In genomic region chr17:36272643-36273366, GRCm38 (mm10) we compare ENCODE assay signal across 9 mouse cellular contexts. TPM values are rescaled to one million over a fixed set of nuclear protein-coding genes. Genes with fewer than 3 reads are reported as not detected.
DNase-seq lines count a peak whose midpoint lies in the region; ATAC-seq and TF ChIP-seq lines count a peak whose summit lies in the region.
"Had no signal": no experiment of that assay in that cellular context is flagged by ENCODE, and none has a peak within 500 bp of the region (broad histone marks: within the 10 kb centered on the region; RNA-seq: fewer than 3 reads in every experiment).

No protein-coding gene starts in this region.

- WGBS in heart, embryonic 14.5 days = 81% methylated on average over 9 of the region's 9 CpGs
- WGBS in hindbrain, embryonic 11.5 days = 78% methylated on average over 9 of the region's 9 CpGs
- 88% methylated on average over 9 of the region's 9 CpGs for WGBS in midbrain, embryonic 11.5 days

- H3K79me2 ChIP-seq in MEL (ENCODE audit: control insufficient read depth, insufficient read depth, low read length, poor library complexity) = peaks cover 45% of the 10 kb centered on the region

- TF ChIP-seq EP300 in MEL (IDR thresholded peaks at IDR 0.05; ENCODE audit: low read depth in 1 of 2, low read length in 2 of 2) = no peak

- H3K27me3 ChIP-seq in heart, embryonic 14.5 days (ENCODE audit: control insufficient read depth, insufficient read depth, low read length) = no peaks in the 10 kb centered on the region
- no peaks in the 10 kb centered on the region for H3K27me3 ChIP-seq in MEL (ENCODE audit: control insufficient read depth in 1 of 2, insufficient read depth in 2 of 2, low read length in 2 of 2)
- H3K27me3 ChIP-seq in hindbrain, embryonic 11.5 days (ENCODE audit: control insufficient read depth, insufficient read depth, low read length) = no peaks in the 10 kb centered on the region
- no peaks in the 10 kb centered on the region for H3K27me3 ChIP-seq in midbrain, embryonic 11.5 days (ENCODE audit: control insufficient read depth, insufficient read depth, low read length)

- H3K9ac ChIP-seq in heart, embryonic 14.5 days (ENCODE audit: low read length) = peak overlapping the region; percentile 95
- peak overlapping the region; percentile 94 for H3K9ac ChIP-seq in MEL (ENCODE audit: control insufficient read depth, low read depth, low read length, poor library complexity, severe bottlenecking)
- H3K9ac ChIP-seq in hindbrain, embryonic 11.5 days (ENCODE audit: low read depth, low read length) = peak overlapping the region; percentile 96; the same call in 1 of the 2 replicates
- peak overlapping the region; percentile 79; the same call in 1 of the 2 replicates for H3K9ac ChIP-seq in midbrain, embryonic 11.5 days (ENCODE audit: low read length)

- peak overlapping the region; percentile 81 for H3K4me2 ChIP-seq in heart, embryonic 14.5 days (ENCODE audit: low read length)
- peak overlapping the region; percentile 69 for H3K4me2 ChIP-seq in hindbrain, embryonic 11.5 days (replicated peaks; ENCODE audit: low read depth, low read length)
- peak overlapping the region; percentile 91 for H3K4me2 ChIP-seq in midbrain, embryonic 11.5 days

- no peak for TF ChIP-seq RAD21 in MEL (IDR thresholded peaks at IDR 0.05; ENCODE audit: low read depth, low read length)

- ATAC-seq in heart, embryonic 14.5 days (ENCODE audit: insufficient number of reproducible peaks, insufficient read depth, low FRiP score, low read depth) = no peak
- no peak for ATAC-seq in hindbrain, embryonic 11.5 days (ENCODE audit: low FRiP score)
- ATAC-seq in midbrain, embryonic 11.5 days (ENCODE audit: low FRiP score) = no peak
- ATAC-seq in inflammation-experienced regulatory T-cells, adult 6 months = no peak

- TF ChIP-seq POLR2A in MEL (IDR thresholded peaks at IDR 0.05; ENCODE audit: control insufficient read depth in 1 of 2, insufficient read depth in 1 of 2, low read depth in 1 of 2, low read length in 2 of 2, poor library complexity in 1 of 2) = no peak

- peaks cover 34% of the 10 kb centered on the region for H3K36me3 ChIP-seq in heart, embryonic 14.5 days (ENCODE audit: control insufficient read depth, insufficient read depth, low read length)
- peaks cover 6 to 25% of the 10 kb centered on the region in 2 experiments for H3K36me3 ChIP-seq in MEL (ENCODE audit: control insufficient read depth in 1 of 2, insufficient read depth in 2 of 2, low read length in 2 of 2)
- no peaks in the 10 kb centered on the region; the same call in 1 of the 2 replicates for H3K36me3 ChIP-seq in hindbrain, embryonic 11.5 days (ENCODE audit: control insufficient read depth, insufficient read depth, low read length)
- H3K36me3 ChIP-seq in midbrain, embryonic 11.5 days (ENCODE audit: control insufficient read depth, insufficient read depth, low read length) = peaks cover 4% of the 10 kb centered on the region

- DNase-seq in heart, postnatal 14 days = no peak
- DNase-seq in MEL (ENCODE audit: low read depth, low spot score) = no peak
- no peak for DNase-seq in hindbrain, embryonic 11.5 days (ENCODE audit: low spot score)
- no peak for DNase-seq in midbrain, embryonic 11.5 days (ENCODE audit: low spot score, missing footprints)
- DNase-seq in ovary, postnatal 36 days (ENCODE audit: low spot score) = no peak
- DNase-seq in layer of hippocampus, adult 8-10 months (ENCODE audit: low spot score in 2 of 2) = no peak

- intact Hi-C loops in heart, postnatal 14 days (cut with DNase I) = no loop called here

- peaks cover 8 to 26% of the 10 kb centered on the region in 2 experiments for H3K4me1 ChIP-seq in heart, embryonic 14.5 days (ENCODE audit: control insufficient read depth in 2 of 2, insufficient read depth in 2 of 2, low read length in 2 of 2)
- peaks cover 0 to 22% of the 10 kb centered on the region in 2 experiments; a peak in 2 of 4 replicates for H3K4me1 ChIP-seq in MEL (ENCODE audit: control insufficient read depth in 1 of 2, insufficient read depth in 2 of 2, low read length in 2 of 2)
- peaks cover 2% of the 10 kb centered on the region for H3K4me1 ChIP-seq in hindbrain, embryonic 11.5 days (replicated peaks; ENCODE audit: control insufficient read depth, insufficient read depth, low read length)
- H3K4me1 ChIP-seq in midbrain, embryonic 11.5 days (ENCODE audit: control insufficient read depth, insufficient read depth, low read length) = peaks cover 16% of the 10 kb centered on the region

- no peak overlapping the region for H3K27ac ChIP-seq in heart, embryonic 14.5 days (replicated peaks in 1 of 2; ENCODE audit: control insufficient read depth in 1 of 2, insufficient read depth in 1 of 2, low read depth in 2 of 2, low read length in 2 of 2)
- H3K27ac ChIP-seq in MEL (ENCODE audit: control insufficient read depth, low read depth, low read length) = no peak overlapping the region
- no peak overlapping the region for H3K27ac ChIP-seq in hindbrain, embryonic 11.5 days (ENCODE audit: low read depth, low read length)
- H3K27ac ChIP-seq in midbrain, embryonic 11.5 days (ENCODE audit: low read depth, low read length) = no peak overlapping the region

- peak overlapping the region; percentile 90 to 96; a peak in 2 of 4 replicates for H3K4me3 ChIP-seq in heart, embryonic 14.5 days (ENCODE audit: control insufficient read depth in 1 of 2, insufficient read depth in 1 of 2, low read depth in 1 of 2, low read length in 2 of 2)
- peak overlapping the region; percentile 90 to 99 for H3K4me3 ChIP-seq in MEL (ENCODE audit: control insufficient read depth in 1 of 2, insufficient read depth in 1 of 2, low read depth in 2 of 2, low read length in 2 of 2)
- peak overlapping the region; percentile 96 for H3K4me3 ChIP-seq in hindbrain, embryonic 11.5 days (ENCODE audit: low read depth, low read length)
- peak overlapping the region; percentile 91 for H3K4me3 ChIP-seq in midbrain, embryonic 11.5 days (ENCODE audit: low read depth, low read length)

- H3K9me3 ChIP-seq in heart, embryonic 14.5 days (ENCODE audit: control insufficient read depth, low read length) = no peaks in the 10 kb centered on the region
- H3K9me3 ChIP-seq in MEL (replicated peaks; ENCODE audit: insufficient read depth, low read length) = no peaks in the 10 kb centered on the region
- H3K9me3 ChIP-seq in hindbrain, embryonic 11.5 days (ENCODE audit: control insufficient read depth, low read length) = no peaks in the 10 kb centered on the region
- no peaks in the 10 kb centered on the region for H3K9me3 ChIP-seq in midbrain, embryonic 11.5 days (ENCODE audit: control insufficient read depth, low read length)

- TF ChIP-seq CTCF in MEL (IDR thresholded peaks at IDR 0.05 in 2 of 3, conservative IDR thresholded peaks at IDR 0.05 in 1 of 3; ENCODE audit: control insufficient read depth in 1 of 3, insufficient read depth in 1 of 3, low read depth in 2 of 3, low read length in 3 of 3, poor library complexity in 1 of 3, severe bottlenecking in 1 of 3) = no peak

TF ChIP-seq in MEL, 35 proteins besides CTCF, POLR2A, EP300 and RAD21 (continues in another document):
- TF ChIP-seq ZKSCAN1 (IDR thresholded peaks at IDR 0.05; ENCODE audit: low read depth, low read length) = no peak
- TF ChIP-seq USF2 (IDR thresholded peaks at IDR 0.05; ENCODE audit: borderline replicate concordance in 1 of 2, insufficient read depth in 1 of 2, low read depth in 1 of 2, low read length in 2 of 2) = no peak
- no peak for TF ChIP-seq KAT2A (conservative IDR thresholded peaks at IDR 0.05; ENCODE audit: low read depth, low read length)

RNA-seq across cellular contexts. Expression of gene Trim39, which starts 0.8 kb away (rescaled TPM):
- polyA plus RNA-seq in heart, embryonic 14.5 days (2014; fragmentation: Nextera tagmentation; extraction: Ambion mirVana) = 8.7 and 9.5 TPM in 2 replicates
- 1 to 10 TPM; 7.7 to 7.9 TPM for total RNA-seq in heart, postnatal 14 days (2021)
- 9.4 and 13.5 TPM in 2 replicates for total RNA-seq in MEL (2012; rRNA removed)
- polyA plus RNA-seq in MEL (2012; ENCODE audit: insufficient read depth in 1 of 2, insufficient read length in 2 of 2, low read depth in 1 of 2, low replicate concordance in 2 of 2, missing spikeins in 1 of 2) = 10 to 100 TPM in 1 of 2 experiments, not detected in 1; 16.0 TPM
- polyA plus RNA-seq in hindbrain, embryonic 11.5 days (2014; fragmentation: Nextera tagmentation; extraction: Ambion mirVana) = 19.5 and 22.3 TPM in 2 replicates
- 17.4 and 17.6 TPM in 2 replicates for polyA plus RNA-seq in midbrain, embryonic 11.5 days (2014; fragmentation: Nextera tagmentation; extraction: Ambion mirVana)
- 10 to 100 TPM; 10.1 to 20.8 (median 16.2) TPM for polyA plus RNA-seq in inflammation-experienced regulatory T-cells, adult 6 months (2017; shearing (Covaris generic))
- total RNA-seq in layer of hippocampus, adult 8-10 months (2022) = 10 to 100 TPM; 23.2 to 27.7 (median 25.4) TPM

RNA-seq across cellular contexts. Expression of gene H2-M10.2, which starts 13.5 kb away (rescaled TPM):
- polyA plus RNA-seq in heart, embryonic 14.5 days (2014; fragmentation: Nextera tagmentation; extraction: Ambion mirVana) = not detected in 2 replicates
- not detected for total RNA-seq in heart, postnatal 14 days (2021)
- not detected in 2 replicates for total RNA-seq in MEL (2012; rRNA removed)
- not detected for polyA plus RNA-seq in MEL (2012; ENCODE audit: insufficient read depth in 1 of 2, insufficient read length in 2 of 2, low read depth in 1 of 2, low replicate concordance in 2 of 2, missing spikeins in 1 of 2)
- polyA plus RNA-seq in hindbrain, embryonic 11.5 days (2014; fragmentation: Nextera tagmentation; extraction: Ambion mirVana) = not detected in 2 replicates
- polyA plus RNA-seq in midbrain, embryonic 11.5 days (2014; fragmentation: Nextera tagmentation; extraction: Ambion mirVana) = 0.19 TPM in 1 of 2 replicates, not detected in the other
- not detected for polyA plus RNA-seq in inflammation-experienced regulatory T-cells, adult 6 months (2017; shearing (Covaris generic))
- not detected for total RNA-seq in layer of hippocampus, adult 8-10 months (2022)
- total RNA-seq: neutrophil, adult 5-6 weeks had no signal

RNA-seq across cellular contexts. Expression of gene Rpp21, which starts 14.9 kb away (rescaled TPM):
- polyA plus RNA-seq in heart, embryonic 14.5 days (2014; fragmentation: Nextera tagmentation; extraction: Ambion mirVana) = 108 and 111 TPM in 2 replicates
- total RNA-seq in heart, postnatal 14 days (2021) = 10 to 100 TPM; 33.1 to 34.2 TPM
- total RNA-seq in MEL (2012; rRNA removed) = 57.8 and 63.8 TPM in 2 replicates
- 100 to 1,000 TPM in 1 of 2 experiments, not detected in 1; 116 TPM for polyA plus RNA-seq in MEL (2012; ENCODE audit: insufficient read depth in 1 of 2, insufficient read length in 2 of 2, low read depth in 1 of 2, low replicate concordance in 2 of 2, missing spikeins in 1 of 2)
- polyA plus RNA-seq in hindbrain, embryonic 11.5 days (2014; fragmentation: Nextera tagmentation; extraction: Ambion mirVana) = 86.4 and 91.0 TPM in 2 replicates
- polyA plus RNA-seq in midbrain, embryonic 11.5 days (2014; fragmentation: Nextera tagmentation; extraction: Ambion mirVana) = 80.7 and 83.2 TPM in 2 replicates
- polyA plus RNA-seq in inflammation-experienced regulatory T-cells, adult 6 months (2017; shearing (Covaris generic)) = 100 to 1,000 TPM; 147 to 196 (median 194) TPM
- total RNA-seq in layer of hippocampus, adult 8-10 months (2022) = 10 to 100 TPM; 39.1 to 50.1 (median 45.3) TPM

RNA-seq across cellular contexts. Expression of gene H2-M10.1, which starts 53.1 kb away (rescaled TPM):
- polyA plus RNA-seq in heart, embryonic 14.5 days (2014; fragmentation: Nextera tagmentation; extraction: Ambion mirVana) = not detected in 2 replicates
- not detected for total RNA-seq in heart, postnatal 14 days (2021)
- total RNA-seq in MEL (2012; rRNA removed) = not detected in 2 replicates
- not detected for polyA plus RNA-seq in MEL (2012; ENCODE audit: insufficient read depth in 1 of 2, insufficient read length in 2 of 2, low read depth in 1 of 2, low replicate concordance in 2 of 2, missing spikeins in 1 of 2)
- polyA plus RNA-seq in hindbrain, embryonic 11.5 days (2014; fragmentation: Nextera tagmentation; extraction: Ambion mirVana) = not detected in 2 replicates
- polyA plus RNA-seq in midbrain, embryonic 11.5 days (2014; fragmentation: Nextera tagmentation; extraction: Ambion mirVana) = not detected in 2 replicates
- not detected for polyA plus RNA-seq in inflammation-experienced regulatory T-cells, adult 6 months (2017; shearing (Covaris generic))
- total RNA-seq in layer of hippocampus, adult 8-10 months (2022) = not detected
- total RNA-seq: neutrophil, adult 5-6 weeks had no signal
